Mouse (Mus musculus): ENCODE data around the gene Ndufaf7.

DNA sequence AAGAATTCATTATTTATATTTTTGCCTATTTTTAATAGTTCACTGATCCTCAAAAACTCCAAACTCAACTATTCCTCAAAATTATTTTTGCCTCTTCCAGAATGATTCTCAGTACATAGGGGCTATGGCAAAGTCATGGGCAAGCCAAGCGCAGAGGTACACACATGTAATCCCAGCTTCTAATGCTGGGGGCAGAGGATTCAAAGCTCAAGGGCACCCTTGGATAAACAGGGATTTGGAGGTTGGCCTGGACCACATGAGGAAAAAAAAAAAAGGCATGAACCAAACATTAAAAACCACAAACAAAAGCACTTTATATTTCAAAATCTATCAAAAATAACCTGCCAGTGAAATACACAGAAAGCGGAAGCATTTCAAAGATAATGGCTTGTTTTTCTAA is 54.6 kb downstream of the Ndufaf7 start:
- TF ChIP-seq CTCF (IDR thresholded peaks at IDR 0.05; ENCODE audit: low read depth) (no peak), EP300 (optimal IDR thresholded peaks at IDR 0.05) (no peak)
